Mouse (Mus musculus): ENCODE data around the gene Rapgef3.

The Rapgef3 gene

DNA sequence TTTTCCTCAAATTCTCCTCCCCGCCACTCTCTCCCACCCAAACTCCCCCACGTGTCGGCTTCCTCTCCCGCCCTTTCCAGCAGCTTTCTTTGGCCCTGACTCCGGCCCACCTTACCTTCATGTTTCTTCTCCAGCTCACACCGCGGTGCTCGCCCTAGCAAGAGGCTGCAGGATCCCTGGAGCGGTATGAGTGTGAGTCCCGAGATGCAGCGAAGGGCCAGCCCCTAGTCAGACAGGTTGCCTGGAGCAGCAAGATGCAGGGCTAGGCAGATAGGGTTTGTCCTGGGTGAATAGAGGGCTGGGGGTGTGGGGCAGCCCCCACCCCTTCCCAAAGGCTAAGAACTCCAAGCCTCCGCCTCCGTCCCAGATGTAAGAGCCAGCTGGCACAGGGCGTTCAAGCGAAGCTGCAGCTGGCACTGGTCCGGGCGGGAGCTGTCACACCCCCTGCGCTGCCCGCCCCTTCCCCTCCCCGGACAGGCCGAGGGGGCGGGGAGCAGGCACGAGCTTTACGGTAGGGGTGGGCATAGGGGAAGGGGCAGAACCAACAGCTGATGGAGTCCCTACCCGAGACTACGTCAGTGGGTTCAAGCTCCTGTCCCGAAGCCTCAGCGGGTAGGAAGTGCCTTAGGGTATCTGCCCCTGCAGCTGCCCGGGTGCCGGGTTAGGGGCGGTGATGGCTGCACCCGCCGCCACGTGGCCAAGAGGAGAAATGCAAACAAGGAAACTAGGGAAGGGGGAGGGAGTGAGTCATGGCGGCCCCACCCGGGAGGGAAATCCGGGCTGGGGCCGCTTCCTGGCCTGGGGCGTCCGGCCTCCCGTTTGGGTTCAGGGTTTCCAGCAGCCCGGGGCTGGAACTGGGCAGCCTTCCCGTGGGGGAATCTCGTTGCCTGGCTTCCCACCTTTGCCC, at the start of gene Rapgef3:
Rapgef3 (minus strand) TSS at position 693 of the 907 bp plus-strand sequence.
- peak; percentile 82 for DNase-seq (ENCODE audit: low spot score)

DNA sequence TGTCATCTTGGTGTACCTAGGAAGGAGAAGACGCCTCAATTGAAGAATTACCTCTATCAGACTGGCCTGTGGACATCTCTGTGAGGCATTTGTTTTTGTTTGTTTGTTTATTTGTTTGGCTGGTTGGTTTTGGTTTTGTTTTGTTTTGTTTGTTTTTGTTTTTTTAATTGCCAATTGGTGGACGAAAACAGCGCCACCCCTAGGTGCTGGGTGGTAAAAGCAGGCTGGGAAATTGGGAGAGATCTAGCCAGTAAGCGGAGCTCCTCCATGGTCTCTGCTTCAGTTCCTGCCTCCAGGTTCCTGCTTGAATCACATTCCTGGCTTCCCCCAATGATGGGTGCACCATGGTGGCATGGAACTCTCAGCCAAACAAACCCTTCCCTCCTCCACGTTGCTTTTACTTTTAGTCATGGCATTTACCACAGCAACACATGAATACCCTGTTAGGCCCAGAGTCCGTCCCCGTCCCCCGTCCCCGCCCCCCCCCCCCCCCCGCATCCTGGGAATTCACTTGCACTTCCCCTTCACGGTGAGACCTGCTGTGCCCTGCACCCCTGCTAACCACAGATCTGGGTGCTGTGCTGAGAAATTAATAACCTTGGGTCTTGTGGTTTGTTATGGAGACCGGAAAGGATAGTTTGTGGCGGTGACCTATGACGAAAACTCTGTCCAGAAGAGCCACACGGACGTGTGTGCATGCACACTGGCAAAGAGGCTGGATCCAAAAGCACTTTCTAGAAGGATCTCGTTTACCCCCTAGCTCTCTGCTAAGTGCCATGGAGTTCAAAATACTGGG, 48.6 kb upstream of the Rapgef3 start:
- DNase-seq (ENCODE audit: low spot score) = no peak

DNA sequence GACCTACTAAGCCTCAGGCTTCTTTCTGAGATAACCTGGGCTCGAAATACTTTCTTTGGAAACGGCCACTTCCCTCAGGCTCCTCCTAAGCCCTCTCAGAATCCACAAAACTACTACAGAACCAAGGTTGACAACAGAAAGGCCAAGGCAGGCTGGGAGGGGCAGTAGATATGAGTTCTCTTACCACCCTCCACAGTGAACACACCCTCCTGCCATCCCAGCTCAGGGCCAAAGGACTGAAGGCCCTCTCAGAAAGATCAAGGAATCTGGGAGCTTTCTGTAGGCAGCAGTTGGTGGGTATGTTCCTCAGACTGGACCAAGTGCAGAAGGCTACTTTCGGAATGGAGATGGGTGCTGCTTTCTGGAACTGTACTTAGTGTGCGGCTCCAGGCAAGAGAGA, 47.5 kb upstream of the Rapgef3 start:
- DNase-seq (ENCODE audit: low spot score) = no peak

DNA sequence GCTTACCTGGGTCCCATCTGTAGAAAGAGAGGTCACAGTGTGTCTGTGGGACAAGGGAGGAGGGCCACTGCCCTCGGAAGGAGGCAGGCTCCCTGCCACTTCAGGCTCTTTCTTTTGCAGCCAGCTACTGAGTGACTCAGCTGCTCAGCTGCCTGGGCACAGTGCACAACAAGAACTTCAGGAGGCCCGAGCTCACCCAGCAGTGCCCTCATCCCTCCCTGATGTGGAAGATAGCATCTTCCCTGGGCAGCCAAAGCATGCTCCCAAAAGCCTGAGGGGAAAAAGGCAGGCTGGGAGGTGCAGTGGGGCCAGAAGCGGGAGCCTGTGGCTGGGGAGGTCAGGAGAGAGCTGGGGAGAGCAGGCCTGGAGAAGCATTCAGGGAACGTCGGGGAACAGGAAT, 46.9 kb upstream of the Rapgef3 start:
- DNase-seq (ENCODE audit: low spot score) = no peak

DNA sequence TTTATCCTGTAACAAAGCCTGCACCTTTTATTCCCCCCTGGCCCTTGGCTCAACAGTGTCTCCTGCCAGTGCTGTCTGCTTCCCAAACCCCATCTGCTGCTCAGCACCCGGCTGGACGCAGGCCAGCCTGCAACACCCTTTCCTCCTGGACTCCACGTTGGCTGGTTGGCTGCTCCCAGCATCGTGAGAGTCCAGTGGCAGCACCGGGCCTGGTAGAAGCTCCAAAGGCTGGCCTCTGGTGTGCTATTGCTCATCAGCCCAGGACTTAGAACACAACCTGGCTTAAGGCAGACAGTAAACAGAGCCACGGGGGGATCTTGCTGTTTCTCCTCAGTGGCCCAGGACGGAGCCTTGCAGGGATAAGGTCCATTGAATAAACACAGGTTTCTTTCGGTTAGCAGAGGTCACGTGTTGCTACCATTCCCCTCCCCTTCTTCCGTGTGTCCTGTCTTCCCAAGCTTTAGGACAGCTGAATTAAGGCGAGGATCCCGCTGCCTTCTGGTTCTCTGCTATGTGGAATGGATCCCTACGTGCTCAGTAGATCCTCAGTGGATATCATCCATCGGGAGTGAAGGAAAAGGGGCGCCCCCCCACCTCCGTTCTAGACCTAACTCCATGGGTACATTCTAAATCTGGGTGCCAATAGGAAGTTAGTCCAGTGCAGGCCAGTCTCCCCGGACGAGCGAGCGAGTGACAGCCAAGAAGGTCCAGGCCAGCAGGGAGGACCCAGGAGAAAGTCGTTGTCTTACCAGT, 45.9 kb upstream of the Rapgef3 start:
- DNase-seq (ENCODE audit: low spot score) = peak; percentile 42

DNA sequence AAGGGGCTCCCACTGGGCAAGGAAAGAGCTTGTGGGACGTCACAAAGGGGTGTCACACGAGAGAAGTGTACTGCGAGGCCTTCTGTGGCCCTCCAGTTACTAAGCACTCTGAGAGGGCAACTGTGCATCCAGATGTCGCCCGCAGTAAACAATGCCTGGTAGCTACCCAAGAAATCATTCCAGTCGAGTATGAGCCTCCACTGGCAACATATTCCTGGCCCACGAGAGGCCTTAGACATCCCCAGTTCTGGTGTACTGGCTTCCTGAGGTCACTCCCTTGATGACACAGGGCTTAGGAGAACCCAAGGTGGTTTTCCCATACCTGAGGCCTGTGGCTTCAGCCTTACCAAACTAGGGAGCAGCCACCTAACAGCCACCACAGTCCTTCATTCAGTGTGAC, 45.1 kb upstream of the Rapgef3 start:
- no peak for DNase-seq (ENCODE audit: low spot score)

DNA sequence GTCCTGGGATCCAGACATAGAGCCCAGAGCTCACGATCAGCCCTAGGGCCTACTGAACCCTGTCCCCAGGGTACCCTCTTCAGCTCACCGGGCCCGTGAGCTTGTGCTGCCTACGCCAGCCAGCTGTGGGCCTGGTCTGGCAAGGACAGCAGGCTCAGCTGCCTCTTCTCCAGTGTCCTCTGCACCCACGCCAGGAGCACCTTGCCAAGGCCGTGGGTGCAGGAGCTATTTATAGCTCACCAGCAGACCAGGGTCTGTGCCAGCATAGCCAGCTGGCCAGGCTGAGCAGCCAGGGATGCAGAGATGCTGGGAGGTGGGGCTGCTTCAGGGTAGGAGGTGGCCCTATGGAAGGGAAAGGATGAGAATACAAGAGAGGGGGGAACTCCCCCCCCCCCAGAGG, 44.4 kb upstream of the Rapgef3 start:
- no peak for DNase-seq (ENCODE audit: low spot score)

DNA sequence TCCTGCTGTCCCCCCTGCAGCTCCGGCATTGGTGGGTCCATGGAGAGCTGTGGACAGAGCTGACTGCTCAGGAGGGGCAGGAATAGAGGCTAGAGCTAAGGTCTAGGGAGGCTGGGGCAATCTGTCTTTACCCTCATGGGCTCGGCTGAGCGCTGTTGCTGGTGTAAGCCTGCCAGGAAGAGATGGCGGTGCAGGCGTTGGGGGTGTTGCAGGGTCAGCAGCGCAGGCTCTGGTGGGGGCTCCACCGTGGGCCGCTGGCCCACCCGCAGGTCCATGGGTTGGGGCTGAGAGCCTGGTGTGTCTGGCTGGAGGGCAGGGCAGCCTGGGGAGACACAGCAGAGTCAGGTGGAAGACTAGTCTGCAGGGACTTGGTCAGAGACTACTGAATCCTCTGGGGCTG, 43.5 kb upstream of the Rapgef3 start:
- DNase-seq (ENCODE audit: low spot score) = no peak

DNA sequence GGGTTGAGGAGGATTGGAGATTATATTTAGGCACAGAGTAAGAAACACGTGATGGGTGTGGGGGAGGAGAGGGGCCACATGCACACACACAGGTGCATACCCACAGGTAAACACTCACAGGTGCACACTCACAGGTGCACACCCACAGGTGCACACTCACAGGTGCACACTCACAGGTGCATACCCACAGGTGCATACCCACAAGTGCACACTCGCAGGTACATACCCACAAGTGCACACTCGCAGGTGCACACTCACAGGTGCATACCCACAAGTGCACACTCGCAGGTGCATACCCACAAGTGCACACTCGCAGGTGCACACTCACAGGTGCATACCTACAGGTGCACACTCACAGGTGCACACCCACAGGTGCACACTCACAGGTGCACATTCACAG, 42.6 kb upstream of the Rapgef3 start:
- no peak for DNase-seq (ENCODE audit: low spot score)

DNA sequence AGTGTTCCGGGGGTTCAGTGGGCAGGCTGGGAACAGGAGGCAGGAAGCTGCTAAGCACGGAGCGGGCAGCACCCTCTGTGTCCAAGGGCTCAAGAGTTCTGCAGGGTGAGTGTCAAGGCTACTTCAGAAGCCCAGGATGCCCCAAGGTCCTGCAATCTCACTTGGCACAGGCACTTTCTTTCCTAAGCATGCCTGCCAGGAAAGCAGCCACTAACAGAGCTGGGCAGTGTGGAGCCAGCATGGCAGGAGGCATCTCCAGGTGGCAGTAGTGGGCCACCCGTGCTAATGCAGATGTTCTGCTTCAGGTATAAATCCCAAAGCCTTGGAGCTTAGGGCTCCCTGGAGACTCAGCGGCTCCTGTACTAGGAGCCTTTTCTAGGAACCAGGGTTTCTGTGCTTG, 42.2 kb upstream of the Rapgef3 start:
- DNase-seq (ENCODE audit: low spot score) = no peak

DNA sequence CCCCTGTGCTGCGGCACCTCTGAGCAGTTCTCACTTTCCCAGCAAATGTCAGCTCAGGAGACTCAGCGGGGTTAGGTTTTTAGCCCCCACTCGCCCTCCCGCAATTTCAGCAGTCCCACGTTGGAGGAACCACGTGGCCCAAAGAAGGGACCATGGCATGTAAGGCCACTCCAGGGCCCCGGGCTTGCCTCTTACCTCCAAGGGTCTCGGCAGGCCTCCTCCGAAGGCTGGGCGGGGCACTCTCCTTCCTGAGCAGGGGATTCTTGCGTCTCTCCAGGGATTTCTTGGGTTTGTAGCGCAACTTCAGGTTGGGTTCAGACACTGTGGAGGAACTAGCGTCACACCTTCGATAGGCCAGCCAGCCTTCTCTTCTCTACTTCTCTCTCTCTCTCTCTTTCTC, 41.4 kb upstream of the Rapgef3 start:
- no peak for DNase-seq (ENCODE audit: low spot score)

DNA sequence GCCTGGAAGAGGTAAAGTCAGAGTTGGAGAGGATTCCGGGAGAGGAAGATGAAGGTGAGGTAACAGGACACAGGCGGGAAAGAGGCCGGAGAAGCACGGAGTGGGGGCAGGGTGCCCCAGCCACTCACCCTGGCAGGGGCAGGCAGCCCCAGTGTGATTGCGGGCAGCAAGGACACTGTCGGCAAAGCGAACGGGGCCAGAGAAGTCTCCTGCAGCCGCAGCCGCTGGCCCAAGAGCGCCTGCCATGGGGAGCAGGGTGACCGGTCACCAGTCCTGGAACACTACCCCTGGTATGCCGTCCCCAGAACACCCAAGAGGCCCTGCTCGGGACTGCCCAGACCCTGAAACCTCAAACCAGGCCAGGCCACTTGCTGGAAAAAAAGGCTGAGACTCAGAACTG, 40.8 kb upstream of the Rapgef3 start:
- no peak for DNase-seq (ENCODE audit: low spot score)

DNA sequence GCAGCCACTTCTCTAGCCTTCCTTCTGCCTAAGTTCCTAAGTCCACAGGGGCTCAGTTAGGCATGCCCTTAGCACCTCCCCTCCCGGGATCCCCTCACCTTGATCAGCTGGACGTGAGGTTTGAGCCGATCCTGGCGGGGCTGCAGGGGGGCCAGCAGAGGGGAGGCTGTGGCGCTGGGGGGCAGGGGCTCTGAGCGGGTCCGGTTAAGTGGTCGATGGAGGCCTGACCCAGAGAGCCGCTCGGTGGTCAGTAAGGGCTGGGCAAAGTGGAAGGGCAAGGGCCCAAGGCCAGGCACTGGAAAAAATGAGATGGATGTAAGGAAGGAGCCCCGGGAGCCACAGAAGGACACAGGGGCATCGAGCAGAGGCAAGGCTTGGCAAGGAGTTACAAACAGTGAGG, 40.1 kb upstream of the Rapgef3 start:
- no peak for DNase-seq (ENCODE audit: low spot score)

DNA sequence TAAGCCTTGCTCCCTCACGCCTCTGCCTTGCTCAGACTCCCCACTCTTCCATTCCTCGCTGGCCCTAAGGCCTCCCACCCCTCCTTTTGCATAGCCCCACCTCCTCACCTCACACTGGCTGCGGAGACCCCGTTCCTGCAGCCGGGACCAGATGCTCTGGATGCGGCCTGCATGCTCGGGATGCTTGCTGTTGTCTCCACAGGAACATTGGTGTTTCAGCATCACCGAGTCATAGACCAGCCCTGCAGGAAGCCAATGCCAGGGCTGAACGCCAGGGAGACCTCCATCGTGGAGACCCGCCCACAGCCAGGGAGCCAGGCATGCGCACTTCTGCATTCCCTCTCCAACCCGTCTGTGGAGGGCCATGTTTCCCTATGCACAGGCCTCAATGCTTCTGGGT, 34.8 kb upstream of the Rapgef3 start:
- DNase-seq (ENCODE audit: low spot score) = no peak

DNA sequence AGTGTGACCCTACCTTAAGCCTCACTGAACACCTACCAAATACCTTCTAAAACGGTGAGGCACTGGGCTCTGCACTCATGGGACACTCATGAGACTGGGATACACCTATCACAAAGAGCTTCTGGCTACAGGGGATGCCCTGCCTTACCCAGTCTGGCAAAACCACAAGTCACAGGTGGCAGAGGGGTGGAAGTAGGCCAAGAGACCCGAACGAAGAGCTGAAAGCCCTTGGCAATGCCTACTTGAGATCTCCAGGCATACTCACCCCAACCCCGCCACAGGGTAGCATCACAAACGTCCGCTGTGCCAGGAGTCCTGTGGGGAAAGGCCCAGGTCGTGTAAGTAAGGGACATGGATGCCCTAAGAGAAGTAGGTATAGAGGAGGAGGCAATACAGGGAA, 34.0 kb upstream of the Rapgef3 start:
- DNase-seq (ENCODE audit: low spot score) = no peak

DNA sequence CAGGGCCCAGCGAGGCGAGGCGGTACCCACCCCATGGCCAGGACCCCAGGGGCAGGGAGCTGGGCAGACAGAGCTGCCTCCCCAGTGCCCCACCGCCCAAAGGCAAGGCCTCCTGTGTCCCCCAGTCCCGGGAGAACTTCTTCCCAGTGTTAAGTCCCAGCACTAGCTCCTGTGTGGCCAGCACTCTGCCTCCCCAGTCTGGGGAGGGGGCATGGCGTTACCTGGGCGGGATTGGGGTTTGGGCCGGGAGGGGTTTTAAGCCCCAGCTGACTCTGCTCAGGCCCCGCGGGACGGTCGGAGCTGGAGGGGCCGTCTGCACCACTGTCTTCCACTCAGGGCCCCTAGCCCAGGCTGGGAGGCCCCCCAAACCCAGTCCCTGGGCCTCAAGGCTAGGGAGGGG, 33.1 kb upstream of the Rapgef3 start:
- DNase-seq (ENCODE audit: low spot score) = no peak

DNA sequence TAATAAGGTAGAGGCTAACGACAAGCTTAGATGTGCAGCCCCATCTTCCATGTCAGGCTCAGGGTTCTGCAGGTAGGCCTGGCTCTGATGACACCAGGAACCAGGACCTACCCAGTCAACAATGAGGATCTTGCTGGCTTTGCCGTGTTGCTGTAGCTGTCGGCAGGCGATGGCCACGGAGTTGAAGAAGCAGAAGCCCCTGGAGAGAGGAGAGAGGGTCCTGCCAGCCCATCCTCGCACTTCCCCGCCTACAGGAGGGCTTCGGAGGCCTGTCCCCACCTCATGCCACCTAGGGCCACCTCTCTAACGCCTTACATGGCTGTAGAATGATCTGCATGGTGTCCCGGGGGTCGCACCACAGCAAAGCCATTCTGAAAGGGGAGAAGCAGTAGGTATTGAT, 31.7 kb upstream of the Rapgef3 start:
- no peak for DNase-seq (ENCODE audit: low spot score)

DNA sequence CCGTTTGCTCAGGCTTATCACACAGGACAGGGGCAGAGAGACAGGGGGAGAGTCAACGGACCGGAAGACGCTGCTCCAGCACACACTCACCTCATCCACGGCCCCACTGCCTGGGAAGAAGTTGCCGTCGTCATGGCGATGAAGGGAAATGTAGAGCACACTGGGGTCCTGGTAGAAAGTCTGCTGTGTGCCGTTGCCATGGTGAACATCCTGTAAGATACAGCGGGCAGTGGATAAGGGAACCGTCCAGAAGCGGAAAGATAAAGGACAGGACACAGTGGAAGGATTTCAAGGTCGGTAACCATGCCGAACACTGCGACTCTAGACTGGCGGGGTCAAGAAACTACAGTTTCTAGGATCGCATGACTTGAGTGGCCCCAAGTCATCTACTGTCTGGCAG, 30.4 kb upstream of the Rapgef3 start:
- no peak for DNase-seq (ENCODE audit: low spot score)

DNA sequence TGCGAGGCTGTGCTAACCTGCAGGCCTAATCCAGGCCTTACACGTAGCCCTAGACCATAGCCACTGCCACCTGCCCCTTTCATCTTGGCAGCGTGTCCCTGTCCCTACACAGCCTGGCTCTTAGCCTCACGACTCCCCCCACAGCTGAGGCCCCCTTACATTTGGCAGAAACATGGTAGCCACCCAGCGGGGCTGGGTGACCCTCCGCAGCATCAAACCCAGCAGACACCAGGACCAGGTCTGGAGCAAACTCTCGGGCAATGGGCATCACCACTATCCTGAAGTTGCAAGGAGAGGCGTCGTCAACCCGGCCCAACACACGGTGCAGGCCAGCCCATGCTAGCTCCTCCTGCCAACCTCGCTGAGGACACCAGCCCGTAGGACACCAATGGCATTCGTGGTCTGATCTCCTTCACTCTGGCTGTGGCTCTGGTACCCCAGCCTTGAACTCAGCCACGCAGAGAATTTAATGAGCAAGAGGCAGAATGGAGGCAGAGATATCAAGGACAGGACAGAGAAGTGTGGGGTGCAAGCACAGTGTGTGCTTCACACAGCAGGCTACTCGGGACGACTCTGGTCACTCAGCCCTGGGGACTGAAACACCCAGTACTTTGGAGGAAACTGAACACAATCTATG, 29.0 kb upstream of the Rapgef3 start:
- DNase-seq (ENCODE audit: low spot score) = no peak

DNA sequence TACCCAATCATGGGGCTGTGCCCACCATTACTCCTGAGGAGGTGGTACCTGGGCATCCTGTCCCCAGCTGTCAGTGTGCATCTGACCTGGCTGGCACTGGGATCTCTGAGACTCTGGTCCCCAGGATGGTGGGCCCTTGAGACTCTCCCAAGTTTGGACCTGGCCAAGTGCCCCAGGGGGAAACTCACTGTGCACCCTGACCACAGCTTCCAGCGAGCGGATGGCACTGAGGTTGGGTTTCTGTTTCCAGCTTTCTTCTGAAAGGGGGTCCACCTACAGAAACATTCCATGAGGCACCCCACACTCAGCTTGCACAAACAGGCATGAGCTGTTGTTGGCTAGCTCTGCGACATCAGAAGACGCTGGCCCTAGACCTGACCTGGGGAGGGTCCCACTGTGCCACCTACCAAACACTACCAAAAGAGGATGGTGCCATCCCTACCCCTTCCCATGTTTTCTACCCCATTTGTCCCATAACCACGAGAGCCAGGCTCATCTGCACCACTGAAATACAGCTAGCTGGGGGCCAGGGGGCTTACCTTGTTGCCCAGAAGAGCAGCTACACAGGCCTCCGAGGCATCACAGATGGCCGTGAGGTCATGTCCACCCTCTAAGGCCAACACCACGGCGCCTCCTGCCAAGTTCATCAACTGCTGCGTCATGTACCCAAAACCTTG, 27.9 kb upstream of the Rapgef3 start:
- DNase-seq (ENCODE audit: low spot score) = no peak

DNA sequence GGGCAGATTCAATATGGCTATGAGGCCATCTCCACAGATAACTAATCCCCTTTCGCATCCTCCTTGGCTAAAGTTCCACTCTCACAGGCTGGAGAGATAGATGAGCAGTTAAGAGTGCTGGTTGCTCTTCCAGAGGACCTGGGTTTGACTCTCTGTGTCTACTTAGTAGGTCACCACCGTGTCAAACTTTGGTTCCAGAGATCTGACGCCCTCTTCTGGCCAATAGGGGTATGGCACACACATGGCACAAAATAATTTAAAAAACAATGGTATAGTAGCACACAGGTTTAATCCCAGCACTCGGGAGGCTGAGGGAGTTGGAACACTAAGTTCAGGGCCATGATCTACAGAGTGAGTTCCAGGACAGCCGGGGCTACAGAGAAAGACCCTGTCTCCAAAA, 26.5 kb upstream of the Rapgef3 start:
- no peak for DNase-seq (ENCODE audit: low spot score)

Measured in yolk sac, embryonic 10.5 days (tissue).